Mouse (Mus musculus): ENCODE results near the gene Atp8a2. TPM values are rescaled to one million over a fixed set of nuclear protein-coding genes. Genes with fewer than 3 reads are reported as not detected.

Gene Atp8a2
- polyA plus RNA-seq, 1 experiment = 0.01 TPM

DNA sequence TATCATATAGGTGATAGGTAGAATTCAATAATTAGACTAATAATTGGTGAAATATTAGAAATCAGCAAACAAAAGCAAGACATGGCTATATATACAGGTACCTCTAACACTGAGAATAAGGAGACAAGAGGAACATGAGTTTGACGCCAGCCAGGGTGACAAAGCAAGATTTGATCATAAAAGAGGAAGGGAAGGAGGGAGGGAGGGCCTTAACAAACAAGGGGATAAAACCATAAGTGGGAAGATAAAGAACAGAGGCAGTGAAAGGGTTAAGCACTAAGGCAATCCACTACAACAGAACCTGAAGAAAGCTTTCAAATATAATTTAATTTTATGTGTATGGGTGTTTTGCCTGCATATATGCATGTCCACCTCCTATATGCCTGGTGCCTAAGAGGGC is 2.4 kb downstream of the Atp8a2 start:
- no peak for TF ChIP-seq TCF3 (IDR thresholded peaks at IDR 0.05; ENCODE audit: insufficient read length, low read depth)
- no peak for TF ChIP-seq POLR2AphosphoS2 (IDR thresholded peaks at IDR 0.05; ENCODE audit: insufficient read length, low read depth)
- TF ChIP-seq USF1 (IDR thresholded peaks at IDR 0.05; ENCODE audit: low read depth) = no peak
- no peak for TF ChIP-seq MAX (IDR thresholded peaks at IDR 0.05; ENCODE audit: low read depth)
- no peak for TF ChIP-seq REST (IDR thresholded peaks at IDR 0.05; ENCODE audit: insufficient read depth, insufficient read length)
- TF ChIP-seq MYOG (IDR thresholded peaks at IDR 0.05; ENCODE audit: control insufficient read depth in 1 of 3, insufficient read depth in 1 of 3, insufficient read length in 2 of 3, low read depth in 2 of 3) = no peak
- TF ChIP-seq CEBPB (IDR thresholded peaks at IDR 0.05; ENCODE audit: insufficient read depth, poor library complexity, severe bottlenecking) = no peak
- TF ChIP-seq SRF (IDR thresholded peaks at IDR 0.05; ENCODE audit: control insufficient read depth, insufficient read length, low read depth) = no peak
- no peak for TF ChIP-seq TCF12 (IDR thresholded peaks at IDR 0.05; ENCODE audit: insufficient read depth, poor library complexity, severe bottlenecking)
- TF ChIP-seq POLR2A (IDR thresholded peaks at IDR 0.05; ENCODE audit: insufficient read length, low read depth) = no peak
- no peak for TF ChIP-seq MYOD1 (IDR thresholded peaks at IDR 0.05; ENCODE audit: control insufficient read depth in 1 of 3, insufficient read length in 2 of 3, low read depth in 2 of 3)
- TF ChIP-seq E2F4 (IDR thresholded peaks at IDR 0.05; ENCODE audit: insufficient read depth) = no peak
- Histone ChIP-seq H3K27me3 (ENCODE audit: control insufficient read depth, insufficient read depth, insufficient read length) (peaks cover 9% of the 10 kb centered on the region), H3K4me3 (no peak overlapping the region), H3K4me2 (ENCODE audit: low read depth) (no peak overlapping the region), H3ac (ENCODE audit: control insufficient read depth, insufficient read length) (no peak overlapping the region), H3K79me2 (ENCODE audit: control insufficient read depth, insufficient read depth) (no peaks in the 10 kb centered on the region), H3K36me3 (ENCODE audit: control insufficient read depth, insufficient read depth) (no peaks in the 10 kb centered on the region)

GRCm38 (mm10) chr14:60189771-60190170 is 7.2 kb downstream of the Atp8a2 start:
- Histone ChIP-seq H3K27me3 (ENCODE audit: control insufficient read depth, insufficient read depth, insufficient read length) (no peaks in the 10 kb centered on the region), H3K4me2 (ENCODE audit: low read depth) (no peak overlapping the region), H3K36me3 (ENCODE audit: control insufficient read depth, insufficient read depth) (no peaks in the 10 kb centered on the region), H3K79me2 (ENCODE audit: control insufficient read depth, insufficient read depth) (no peaks in the 10 kb centered on the region), H3ac (ENCODE audit: control insufficient read depth, insufficient read length) (no peak overlapping the region), H3K4me3 (no peak overlapping the region)
- TF ChIP-seq MAX (IDR thresholded peaks at IDR 0.05; ENCODE audit: low read depth) (no peak), SRF (IDR thresholded peaks at IDR 0.05; ENCODE audit: control insufficient read depth, insufficient read length, low read depth) (no peak), POLR2AphosphoS2 (IDR thresholded peaks at IDR 0.05; ENCODE audit: insufficient read length, low read depth) (no peak), TCF3 (IDR thresholded peaks at IDR 0.05; ENCODE audit: insufficient read length, low read depth) (no peak), CEBPB (IDR thresholded peaks at IDR 0.05; ENCODE audit: insufficient read depth, poor library complexity, severe bottlenecking) (no peak), MYOD1 (IDR thresholded peaks at IDR 0.05; ENCODE audit: control insufficient read depth in 1 of 3, insufficient read length in 2 of 3, low read depth in 2 of 3) (no peak), USF1 (IDR thresholded peaks at IDR 0.05; ENCODE audit: low read depth) (no peak), MYOG (IDR thresholded peaks at IDR 0.05; ENCODE audit: control insufficient read depth in 1 of 3, insufficient read depth in 1 of 3, insufficient read length in 2 of 3, low read depth in 2 of 3) (no peak), REST (IDR thresholded peaks at IDR 0.05; ENCODE audit: insufficient read depth, insufficient read length) (no peak), TCF12 (IDR thresholded peaks at IDR 0.05; ENCODE audit: insufficient read depth, poor library complexity, severe bottlenecking) (no peak), POLR2A (IDR thresholded peaks at IDR 0.05; ENCODE audit: insufficient read length, low read depth) (no peak), E2F4 (IDR thresholded peaks at IDR 0.05; ENCODE audit: insufficient read depth) (no peak)

DNA sequence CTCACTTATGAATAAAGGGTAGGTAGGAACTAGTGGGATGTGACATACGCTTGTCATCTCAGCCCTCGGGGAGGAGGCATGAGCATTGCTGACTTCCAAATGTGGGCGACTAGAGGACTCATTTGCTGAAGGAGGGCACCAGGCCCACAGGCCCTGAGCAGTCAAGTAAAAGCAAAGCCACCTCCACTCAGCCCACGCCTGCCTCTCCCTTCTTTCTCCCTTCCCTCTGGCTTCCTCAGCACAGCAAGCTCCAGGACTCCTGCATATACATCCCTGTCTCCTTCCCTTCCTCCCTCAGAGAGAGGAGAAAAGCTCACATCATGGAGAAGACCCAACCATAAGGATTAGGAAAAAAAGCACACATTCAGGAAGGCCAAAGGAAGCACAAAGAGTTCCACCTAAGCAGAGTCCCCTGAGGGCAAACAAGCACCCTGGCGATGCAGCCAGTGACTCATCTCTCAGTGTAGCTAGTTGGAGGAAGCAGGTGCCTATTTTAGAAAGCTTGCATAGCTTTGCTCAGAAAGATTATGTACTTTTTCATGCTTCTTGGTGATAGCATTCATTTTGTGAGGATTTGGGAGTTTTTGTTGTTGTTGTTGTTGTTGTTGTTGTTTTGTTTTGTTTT is 8.7 kb downstream of the Atp8a2 start:
- H3K27me3 ChIP-seq (ENCODE audit: control insufficient read depth, insufficient read depth, insufficient read length) = no peaks in the 10 kb centered on the region
- no peaks in the 10 kb centered on the region for H3K79me2 ChIP-seq (ENCODE audit: control insufficient read depth, insufficient read depth)
- no peak overlapping the region for H3ac ChIP-seq (ENCODE audit: control insufficient read depth, insufficient read length)
- H3K4me2 ChIP-seq (ENCODE audit: low read depth) = no peak overlapping the region
- no peaks in the 10 kb centered on the region for H3K36me3 ChIP-seq (ENCODE audit: control insufficient read depth, insufficient read depth)
- TF ChIP-seq MYOG (IDR thresholded peaks at IDR 0.05; ENCODE audit: control insufficient read depth in 1 of 3, insufficient read depth in 1 of 3, insufficient read length in 2 of 3, low read depth in 2 of 3) = no peak
- TF ChIP-seq CEBPB (IDR thresholded peaks at IDR 0.05; ENCODE audit: insufficient read depth, poor library complexity, severe bottlenecking) = no peak
- no peak overlapping the region for H3K4me3 ChIP-seq

GRCm38 (mm10) chr14:60181306-60181705 is 15.7 kb downstream of the Atp8a2 start:
- Histone ChIP-seq H3K4me2 (ENCODE audit: low read depth) (no peak overlapping the region), H3K79me2 (ENCODE audit: control insufficient read depth, insufficient read depth) (no peaks in the 10 kb centered on the region), H3K4me3 (no peak overlapping the region), H3K36me3 (ENCODE audit: control insufficient read depth, insufficient read depth) (no peaks in the 10 kb centered on the region), H3K27me3 (ENCODE audit: control insufficient read depth, insufficient read depth, insufficient read length) (peaks cover 27% of the 10 kb centered on the region), H3ac (ENCODE audit: control insufficient read depth, insufficient read length) (no peak overlapping the region)
- TF ChIP-seq POLR2AphosphoS2 (IDR thresholded peaks at IDR 0.05; ENCODE audit: insufficient read length, low read depth) (no peak), MYOG (IDR thresholded peaks at IDR 0.05; ENCODE audit: control insufficient read depth in 1 of 3, insufficient read depth in 1 of 3, insufficient read length in 2 of 3, low read depth in 2 of 3) (no peak), MAX (IDR thresholded peaks at IDR 0.05; ENCODE audit: low read depth) (no peak), CEBPB (IDR thresholded peaks at IDR 0.05; ENCODE audit: insufficient read depth, poor library complexity, severe bottlenecking) (no peak), REST (IDR thresholded peaks at IDR 0.05; ENCODE audit: insufficient read depth, insufficient read length) (no peak), USF1 (IDR thresholded peaks at IDR 0.05; ENCODE audit: low read depth) (no peak), POLR2A (IDR thresholded peaks at IDR 0.05; ENCODE audit: insufficient read length, low read depth) (no peak), SRF (IDR thresholded peaks at IDR 0.05; ENCODE audit: control insufficient read depth, insufficient read length, low read depth) (no peak), MYOD1 (IDR thresholded peaks at IDR 0.05; ENCODE audit: control insufficient read depth in 1 of 3, insufficient read length in 2 of 3, low read depth in 2 of 3) (no peak), TCF3 (IDR thresholded peaks at IDR 0.05; ENCODE audit: insufficient read length, low read depth) (no peak), E2F4 (IDR thresholded peaks at IDR 0.05; ENCODE audit: insufficient read depth) (no peak), TCF12 (IDR thresholded peaks at IDR 0.05; ENCODE audit: insufficient read depth, poor library complexity, severe bottlenecking) (no peak)

- no peak overlapping the region for H3ac ChIP-seq (ENCODE audit: control insufficient read depth, insufficient read length)
- no peak for TF ChIP-seq SRF (IDR thresholded peaks at IDR 0.05; ENCODE audit: control insufficient read depth, insufficient read length, low read depth)
- TF ChIP-seq USF1 (IDR thresholded peaks at IDR 0.05; ENCODE audit: low read depth) = no peak
- TF ChIP-seq POLR2A (IDR thresholded peaks at IDR 0.05; ENCODE audit: insufficient read length, low read depth) = no peak
- no peak for TF ChIP-seq E2F4 (IDR thresholded peaks at IDR 0.05; ENCODE audit: insufficient read depth)
- no peak for TF ChIP-seq CEBPB (IDR thresholded peaks at IDR 0.05; ENCODE audit: insufficient read depth, poor library complexity, severe bottlenecking)
- TF ChIP-seq TCF3 (IDR thresholded peaks at IDR 0.05; ENCODE audit: insufficient read length, low read depth) = no peak
- TF ChIP-seq REST (IDR thresholded peaks at IDR 0.05; ENCODE audit: insufficient read depth, insufficient read length) = no peak
- TF ChIP-seq MAX (IDR thresholded peaks at IDR 0.05; ENCODE audit: low read depth) = no peak
- no peak for TF ChIP-seq POLR2AphosphoS2 (IDR thresholded peaks at IDR 0.05; ENCODE audit: insufficient read length, low read depth)
- TF ChIP-seq MYOG (IDR thresholded peaks at IDR 0.05; ENCODE audit: control insufficient read depth in 1 of 3, insufficient read depth in 1 of 3, insufficient read length in 2 of 3, low read depth in 2 of 3) = no peak
- TF ChIP-seq TCF12 (IDR thresholded peaks at IDR 0.05; ENCODE audit: insufficient read depth, poor library complexity, severe bottlenecking) = no peak
- TF ChIP-seq MYOD1 (IDR thresholded peaks at IDR 0.05; ENCODE audit: control insufficient read depth in 1 of 3, insufficient read length in 2 of 3, low read depth in 2 of 3) = no peak
- no peak overlapping the region for H3K4me2 ChIP-seq (ENCODE audit: low read depth)
- peaks cover 43% of the 10 kb centered on the region for H3K27me3 ChIP-seq (ENCODE audit: control insufficient read depth, insufficient read depth, insufficient read length)
- no peaks in the 10 kb centered on the region for H3K79me2 ChIP-seq (ENCODE audit: control insufficient read depth, insufficient read depth)
- H3K36me3 ChIP-seq (ENCODE audit: control insufficient read depth, insufficient read depth) = no peaks in the 10 kb centered on the region
- no peak overlapping the region for H3K4me3 ChIP-seq
These were observed 18.4 kb downstream of the Atp8a2 start for GRCm38 (mm10) chr14:60178571-60178955.

All from myocyte (in vitro differentiated cells).